Mouse (Mus musculus) brain, embryonic 18.5 days (tissue): Measurements from ENCODE around the gene Cep63.

Experiments
- DNase-seq: peaks from one replicate; pipeline ENCODE4 v3.0.0-alpha.2; 2012; ENCODE audit warnings: low read depth, low spot score

Gene Cep63

GRCm38 (mm10) chr9:102572888-102573287 lies 53.4 kb downstream of the Cep63 start:
- no peak for DNase-seq

DNA sequence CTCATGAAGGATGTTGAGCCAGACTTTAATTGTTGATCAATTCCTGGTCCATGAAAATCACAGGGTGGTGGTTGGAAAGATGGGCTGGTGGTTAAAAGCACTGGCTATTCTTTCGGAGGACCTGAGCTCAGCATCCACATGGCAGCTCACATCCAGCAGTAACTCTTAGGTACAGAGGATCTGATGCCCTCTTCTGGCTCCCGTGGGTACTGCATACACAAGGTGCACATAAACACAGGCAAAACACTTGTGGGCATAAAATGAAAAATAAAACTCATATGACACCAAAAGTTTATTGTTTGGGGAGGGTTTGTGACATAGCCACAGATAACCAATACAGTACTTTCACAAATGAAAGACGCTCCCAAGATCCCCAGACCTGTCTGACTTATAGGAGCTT lies 67.9 kb downstream of the Cep63 start:
- DNase-seq: no peak

DNA sequence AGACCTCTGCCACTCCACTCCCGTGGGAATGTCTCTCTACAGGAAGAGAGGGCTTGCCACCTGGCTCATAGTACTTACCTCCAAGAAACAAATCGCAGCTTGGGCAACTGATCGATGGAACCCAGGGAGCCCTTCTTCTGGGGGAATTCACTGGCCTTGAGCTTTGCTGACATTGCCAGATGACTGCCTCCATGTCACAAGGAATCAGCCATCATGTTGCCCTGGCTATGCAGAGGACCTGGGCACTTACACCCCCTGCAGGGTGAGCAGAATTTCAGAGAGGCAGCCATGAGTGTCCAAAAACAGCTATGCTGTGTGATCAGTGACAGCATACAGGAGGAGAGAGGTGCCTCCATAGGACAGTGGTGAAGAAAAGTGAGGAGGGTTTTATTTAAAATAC lies 72.6 kb downstream of the Cep63 start:
- no peak for DNase-seq

GRCm38 (mm10) chr9:102551771-102552170 lies 74.6 kb downstream of the Cep63 start:
- DNase-seq: no peak

DNA sequence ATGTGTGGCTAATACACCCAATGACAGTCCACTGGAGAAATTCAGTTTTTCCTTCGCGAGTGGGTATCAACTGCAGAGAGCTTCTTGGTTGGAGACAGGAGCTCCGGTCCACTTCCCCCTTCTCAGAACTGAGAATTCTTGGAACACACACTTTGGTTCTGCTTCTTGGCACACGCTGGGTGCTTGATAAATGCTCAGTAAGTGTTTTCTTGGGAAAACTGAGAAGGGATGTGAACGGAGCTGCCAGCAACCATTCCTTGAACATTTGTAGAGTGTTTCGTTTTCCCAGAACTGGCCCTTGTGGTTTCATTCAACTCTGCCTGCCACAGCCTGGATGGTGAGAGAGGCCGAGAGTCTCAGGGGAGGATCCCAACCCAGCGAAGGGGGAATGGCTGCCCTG lies 77.1 kb downstream of the Cep63 start:
- no peak for DNase-seq

DNA sequence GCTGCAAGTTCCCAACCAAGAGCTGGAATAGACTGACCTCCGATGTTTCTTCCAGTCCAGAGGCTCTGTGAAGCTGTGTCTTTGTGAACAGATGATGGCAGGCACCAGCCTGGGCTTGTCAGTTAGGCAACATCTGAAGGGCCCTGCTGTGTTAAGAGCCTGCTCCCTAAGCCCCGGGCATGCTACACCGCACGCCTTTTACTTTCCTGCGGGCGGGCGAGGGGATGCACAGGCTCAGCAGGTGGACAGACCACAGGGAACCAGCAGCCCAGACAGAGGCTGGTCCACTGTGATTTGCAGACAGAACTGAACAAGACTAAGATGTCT lies 79.3 kb downstream of the Cep63 start:
- DNase-seq: no peak

GRCm38 (mm10) chr9:102546256-102547027 lies 79.9 kb downstream of the Cep63 start:
- DNase-seq: peak; percentile 52

GRCm38 (mm10) chr9:102545406-102546255 lies 80.7 kb downstream of the Cep63 start:
- no peak for DNase-seq

GRCm38 (mm10) chr9:102544773-102545366 lies 81.5 kb downstream of the Cep63 start:
- DNase-seq: peak; percentile 88

DNA sequence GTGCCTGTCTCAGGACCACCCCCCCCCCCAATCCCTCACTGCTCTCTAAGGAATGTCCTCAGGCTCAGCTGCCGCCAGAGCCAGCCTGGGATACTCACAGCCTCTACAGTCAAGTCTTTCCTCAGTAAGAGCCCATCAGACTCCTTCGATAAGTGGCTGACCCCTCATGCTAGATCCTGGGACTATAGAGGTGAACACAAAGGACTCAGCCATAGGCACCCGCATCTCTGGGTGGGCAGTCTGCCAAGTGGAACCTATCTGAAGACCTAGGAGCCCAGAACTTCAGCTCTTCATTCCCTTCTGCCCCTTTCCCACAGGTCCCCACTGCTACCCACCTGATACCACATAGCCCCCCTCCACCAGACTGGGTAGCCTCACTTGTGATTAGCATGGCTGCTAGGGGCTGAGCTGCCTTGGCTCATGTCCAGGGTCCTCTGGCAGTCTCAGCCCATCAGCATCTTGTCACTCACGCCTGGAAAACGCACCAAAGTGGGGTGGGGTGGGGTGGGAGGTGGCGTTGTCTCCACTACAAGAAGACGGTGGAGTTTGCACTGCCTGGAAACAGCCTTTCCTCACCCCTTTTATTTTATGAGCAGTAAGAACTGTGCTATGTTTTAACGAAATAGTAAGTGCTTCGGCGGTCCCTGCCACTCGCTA lies 82.1 kb downstream of the Cep63 start:
- DNase-seq: no peak

- no peak for DNase-seq
These were observed 82.6 kb downstream of the Cep63 start for GRCm38 (mm10) chr9:102543761-102544115.

DNA sequence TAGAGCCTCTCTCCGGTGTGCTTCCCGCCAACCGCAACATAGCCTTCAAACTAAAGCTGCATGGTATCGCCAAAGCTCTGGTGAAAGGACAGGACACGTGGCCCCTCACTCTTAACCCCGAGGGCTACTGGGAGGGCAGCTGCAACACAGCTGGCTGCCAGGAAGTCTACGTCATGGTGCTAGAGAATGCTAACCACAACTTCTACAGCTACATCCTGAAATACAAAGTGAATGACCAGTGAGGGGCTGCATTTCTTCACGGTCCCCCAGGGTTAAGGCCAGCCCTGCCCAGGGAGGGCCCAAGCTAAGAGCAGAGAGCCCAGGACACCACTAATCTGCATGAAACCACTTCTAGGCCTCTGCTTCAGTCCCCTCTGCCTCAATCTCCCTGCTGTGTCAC lies 83.8 kb downstream of the Cep63 start:
- no peak for DNase-seq

- DNase-seq: no peak
These were observed 84.7 kb downstream of the Cep63 start for GRCm38 (mm10) chr9:102541666-102542065.

GRCm38 (mm10) chr9:102539699-102540098 lies 86.6 kb downstream of the Cep63 start:
- no peak for DNase-seq

DNA sequence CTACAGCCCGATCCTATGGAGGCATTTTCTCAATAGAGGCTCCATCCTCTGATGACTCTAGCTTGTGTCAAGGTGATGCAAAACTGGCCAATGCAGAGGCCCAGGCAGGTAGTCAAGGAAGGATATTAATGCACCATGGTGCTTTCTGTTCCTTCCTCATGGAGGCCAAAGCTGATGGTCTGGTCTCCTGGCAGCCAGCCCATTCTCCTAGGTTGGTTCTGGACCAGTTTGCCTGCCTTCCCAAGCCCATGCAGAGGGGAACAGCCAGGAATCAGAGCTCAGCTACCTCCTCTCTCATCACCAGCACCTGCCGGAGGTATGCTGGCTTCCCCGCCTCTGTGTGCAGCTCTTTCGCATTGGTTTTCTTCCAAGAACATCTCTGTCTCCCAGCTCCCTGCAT lies 89.4 kb downstream of the Cep63 start:
- no peak for DNase-seq
